Mouse (Mus musculus) testis, adult 2 months (tissue): Measurements from ENCODE around the gene Sema4d.

ENCODE experiments used
- CTCF ChIP-seq: fragments of 200-500 bp; IDR thresholded peaks from 2 replicates; pipeline ENCODE4 v1.5.1; 2012; ENCODE audit warnings: low read depth, mild to moderate bottlenecking, inconsistent platforms, low read length, moderate library complexity; ENCODE audit not compliant: control insufficient read depth, insufficient read depth, insufficient replicate concordance
- POLR2A ChIP-seq: fragments of 200-500 bp; IDR thresholded peaks from 2 replicates; pipeline ENCODE4 v1.6.1; 2012; ENCODE audit warnings: low read depth, mild to moderate bottlenecking, inconsistent platforms, low read length, moderate library complexity; ENCODE audit not compliant: control insufficient read depth

DNA sequence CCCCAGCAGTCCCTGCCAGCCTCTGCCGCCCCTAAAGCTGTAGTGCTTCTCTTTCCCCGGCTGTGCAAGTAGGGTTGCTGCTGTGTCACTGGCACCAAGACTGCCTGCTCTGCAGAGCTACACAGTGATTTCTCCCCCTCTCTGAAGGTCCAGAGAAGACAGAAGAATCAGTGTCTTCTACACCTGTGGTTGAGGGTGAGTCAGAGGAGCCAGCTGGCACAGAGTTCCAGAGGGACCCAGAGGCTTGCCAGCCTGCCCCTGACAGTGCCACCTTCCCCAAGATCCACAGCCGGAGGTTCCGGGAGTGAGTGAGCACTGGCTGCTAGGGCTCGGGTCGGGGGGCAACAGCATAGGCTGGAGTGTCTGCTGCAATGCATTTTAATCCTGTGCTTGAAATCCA lies 114.9 kb downstream of the Sema4d start:
- TF ChIP-seq CTCF (no peak), POLR2A (no peak)
